Mouse (Mus musculus): ENCODE results near the gene Wdr83os. TPM values are rescaled to one million over a fixed set of nuclear protein-coding genes. Genes with fewer than 3 reads are reported as not detected.

Wdr83os gene
- 74.0 and 95.6 TPM in 2 replicates for polyA plus RNA-seq (2012; rRNA removed; ENCODE audit: low replicate concordance)

DNA sequence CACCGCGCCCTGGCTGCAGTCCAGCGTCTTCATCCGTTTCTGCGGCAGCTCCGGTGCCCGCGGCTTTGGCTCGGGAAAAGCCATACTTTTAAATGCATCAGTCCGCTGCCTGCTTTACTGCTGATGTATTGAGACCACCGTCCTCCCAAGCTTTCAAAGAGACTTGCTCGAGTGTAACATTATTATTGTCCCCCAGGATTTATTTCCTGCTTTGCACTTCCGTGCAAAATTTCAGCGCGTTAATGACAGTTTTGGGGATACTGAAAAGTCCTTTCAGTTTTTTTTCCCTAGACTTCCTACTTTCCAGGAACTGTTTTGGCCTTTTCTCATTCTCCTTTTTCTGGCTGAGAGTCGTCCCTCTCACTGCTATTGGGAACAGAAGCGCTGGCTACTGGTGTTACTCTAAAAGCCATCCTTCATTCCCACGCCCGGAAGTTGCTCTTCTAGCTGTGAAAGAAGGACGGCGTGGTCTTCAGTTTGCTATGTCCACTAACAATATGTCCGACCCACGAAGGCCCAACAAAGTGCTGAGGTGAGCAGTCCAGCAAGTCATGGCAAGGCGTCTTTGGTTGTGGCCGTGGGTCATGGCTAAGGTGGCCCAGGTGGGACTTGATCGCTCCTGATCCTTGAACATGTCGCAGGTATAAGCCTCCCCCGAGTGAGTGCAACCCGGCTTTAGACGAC is at the start of gene Wdr83os:
Gene Wdr83os, plus strand, starts transcription at position 209 of the 684 bp plus-strand sequence.

DNA sequence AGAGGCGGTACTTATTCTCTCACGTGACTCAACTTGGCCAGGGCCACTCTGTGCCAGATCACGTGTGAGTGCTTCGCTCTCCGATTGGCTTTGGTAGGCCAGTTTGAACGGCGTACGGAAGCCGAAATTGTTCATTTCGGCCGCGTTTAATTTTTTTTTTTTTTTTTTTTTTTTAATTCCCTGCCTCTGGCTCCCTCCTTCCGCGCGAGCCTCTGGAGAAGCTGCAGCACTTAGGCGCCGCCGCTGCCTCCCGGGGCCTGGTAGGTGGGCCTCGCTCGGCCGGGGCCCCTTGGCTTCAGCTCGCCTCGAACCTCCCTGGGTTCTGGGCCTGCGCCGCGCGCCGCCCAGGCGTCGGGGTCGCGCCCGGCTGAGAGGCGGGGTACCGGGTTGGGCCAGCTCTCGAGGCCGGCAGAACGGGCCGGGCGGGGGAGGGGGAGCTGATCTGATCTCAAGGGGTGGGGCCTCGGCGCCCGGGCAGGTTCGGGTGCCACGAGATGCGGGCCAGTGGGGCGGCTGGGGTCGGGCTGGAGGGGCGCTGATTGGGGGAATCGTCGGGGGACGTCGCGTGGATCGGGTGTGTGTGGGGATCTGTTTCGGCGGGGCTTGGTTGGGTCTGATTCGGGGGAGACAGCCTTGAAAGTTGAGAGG is 43.7 kb upstream of the Wdr83os start, which contains the start of gene Tnpo2:
Gene Tnpo2, plus strand, starts transcription at position 198 of the 648 bp plus-strand sequence.

DNA sequence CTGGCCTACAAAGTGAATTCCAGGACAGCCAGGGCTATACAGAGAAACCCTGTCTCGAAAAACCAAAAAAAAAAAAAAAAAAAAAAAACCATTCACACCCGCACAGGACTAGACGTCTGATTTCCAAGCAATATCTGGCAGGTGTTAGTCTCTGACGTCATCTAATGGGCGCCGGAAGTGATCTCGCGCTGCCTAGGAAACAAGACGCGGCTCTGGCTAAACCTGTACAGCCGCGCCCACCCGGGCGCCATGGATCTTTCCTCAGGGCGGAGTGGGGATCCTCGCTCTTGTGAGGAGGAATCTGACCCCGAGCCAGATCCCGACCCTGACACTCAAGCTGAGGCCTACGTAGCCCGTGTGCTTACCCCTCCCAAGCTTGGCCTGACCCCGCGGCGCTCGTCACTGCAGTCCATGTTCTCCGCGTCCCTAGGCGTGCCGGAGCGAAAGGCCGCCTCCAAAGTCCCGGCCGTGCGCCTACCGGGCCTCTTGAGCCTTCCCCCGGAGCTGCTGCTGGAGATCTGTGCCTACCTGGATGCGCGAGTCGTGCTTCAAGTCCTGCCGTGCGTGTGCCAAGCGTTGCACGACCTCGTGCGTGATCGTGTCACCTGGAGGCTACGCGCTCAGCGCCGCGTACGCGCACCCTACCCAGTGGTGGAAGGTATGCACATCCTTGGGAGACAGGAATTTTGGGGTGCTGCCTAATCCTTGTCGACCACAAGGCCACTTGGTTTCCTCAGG is 20.5 kb upstream of the Wdr83os start, which contains the start of gene Fbxw9:
Gene Fbxw9, plus strand, starts transcription at position 177 of the 738 bp plus-strand sequence.

DNA sequence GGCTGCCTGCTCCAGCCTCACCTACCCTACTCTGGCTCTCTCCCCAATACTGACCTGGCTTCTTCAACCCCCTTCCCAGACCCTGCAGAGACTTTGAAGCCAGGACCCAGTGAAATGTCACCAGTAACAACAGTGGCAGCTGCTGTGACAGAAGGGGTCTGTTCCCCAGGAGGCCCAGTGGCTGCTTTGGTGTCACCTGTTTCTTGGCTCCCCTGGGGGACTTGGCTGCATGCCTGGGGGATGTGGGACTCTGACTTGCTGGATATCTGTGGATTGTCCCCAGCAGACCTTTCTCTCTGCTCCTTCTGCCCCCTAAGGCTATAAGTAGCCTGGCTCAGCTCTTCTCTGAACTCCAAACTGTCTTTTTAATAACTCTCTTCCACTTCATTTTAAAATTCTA is 12.6 kb upstream of the Wdr83os start, which contains the start of gene Gm5741:
Gene Gm5741, minus strand, starts transcription at position 1 of the 400 bp plus-strand sequence.

DNA sequence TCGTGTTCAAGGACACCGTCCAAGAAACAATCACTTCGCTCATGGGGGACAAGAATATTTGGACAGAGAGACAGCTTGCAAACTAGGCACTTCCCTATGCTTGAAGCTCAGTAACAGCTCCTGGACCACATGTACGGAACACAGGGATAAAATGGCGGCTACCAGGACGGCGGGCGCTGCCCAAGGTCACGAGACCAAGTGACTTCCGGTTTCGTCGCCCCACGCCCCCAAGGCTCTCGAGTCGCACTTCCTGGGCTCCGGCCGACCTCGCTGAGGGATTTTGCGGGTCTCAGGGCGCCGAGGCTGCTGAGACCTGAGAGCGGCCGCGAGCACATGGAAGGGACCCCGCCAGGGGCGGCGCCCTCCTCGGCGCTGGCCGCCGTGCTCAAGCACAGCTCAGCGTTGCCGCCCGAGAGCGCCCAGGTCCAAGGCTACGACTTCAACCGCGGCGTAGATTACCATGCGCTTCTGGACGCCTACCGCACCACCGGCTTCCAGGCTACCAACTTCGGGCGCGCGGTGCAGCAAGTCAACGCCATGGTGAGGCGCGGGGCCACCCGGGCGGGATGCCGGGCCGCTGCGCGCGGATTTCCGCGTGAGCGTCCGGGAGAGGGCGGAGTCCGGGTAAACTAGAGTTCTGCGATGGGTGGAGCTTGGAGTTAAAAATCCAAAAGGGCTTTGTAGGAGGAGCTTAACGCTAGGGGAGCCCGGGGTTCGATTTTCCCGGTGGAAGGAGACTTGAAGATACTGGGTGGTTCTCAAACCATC is 8.8 kb upstream of the Wdr83os start, which contains the start of gene Dhps:
Gene Dhps, plus strand, starts transcription at position 244 of the 768 bp plus-strand sequence.

DNA sequence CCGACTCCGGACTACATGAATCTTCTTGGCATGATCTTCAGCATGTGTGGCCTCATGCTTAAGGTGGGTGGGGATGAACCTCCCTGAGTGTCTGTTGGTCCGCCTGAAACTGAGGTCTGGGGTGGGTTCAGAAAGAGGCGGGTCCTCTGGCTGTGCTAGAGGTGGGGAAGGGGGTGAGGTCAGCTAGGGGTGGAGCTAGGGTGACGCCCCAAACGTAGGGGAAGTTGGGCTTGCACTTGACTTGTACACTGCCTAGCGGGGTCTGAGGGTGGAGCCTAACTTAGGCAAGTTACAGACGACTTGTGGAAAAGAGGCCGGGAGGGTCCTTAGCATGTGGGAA is 646 bp downstream of the Wdr83os start, which contains the start of gene Wdr83:
Gene Wdr83, minus strand, starts transcription at position 91 of the 340 bp plus-strand sequence.

DNA sequence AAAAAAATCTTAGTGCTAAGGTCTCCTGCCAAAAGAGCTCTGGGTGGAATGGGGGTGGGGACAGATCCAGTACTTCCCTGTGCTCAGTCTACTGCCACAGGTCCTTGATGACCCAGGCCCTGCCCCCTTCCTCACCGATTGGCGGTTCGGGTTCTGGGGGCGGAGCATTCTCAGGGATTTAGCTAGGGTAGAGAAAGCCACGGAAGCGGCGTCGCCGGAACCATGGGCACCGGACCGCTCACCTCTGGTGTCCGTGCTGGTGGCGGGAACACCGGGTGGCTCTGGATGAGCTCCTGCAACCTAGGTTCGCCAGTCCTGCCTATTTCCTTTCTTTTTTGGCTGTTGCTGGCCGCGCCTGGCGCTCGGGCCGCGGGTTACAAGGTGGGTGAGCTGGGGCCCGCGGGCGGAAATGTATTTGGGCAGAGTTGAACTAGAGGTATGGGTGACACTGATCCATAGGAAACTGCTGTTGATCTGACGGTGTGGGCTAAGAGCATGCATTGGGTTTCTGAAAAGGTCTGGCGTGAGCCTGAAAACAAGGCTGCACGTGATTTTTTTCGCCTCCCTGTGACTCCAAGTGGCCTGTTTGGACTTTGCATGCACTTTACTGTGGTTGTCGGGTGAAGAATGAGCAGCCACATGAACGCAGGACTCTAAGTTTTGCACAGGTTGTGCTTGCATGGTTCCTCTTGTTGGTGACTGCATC is 2.7 kb downstream of the Wdr83os start, which contains the start of gene Man2b1:
Gene Man2b1, plus strand, starts transcription at position 163 of the 706 bp plus-strand sequence.

DNA sequence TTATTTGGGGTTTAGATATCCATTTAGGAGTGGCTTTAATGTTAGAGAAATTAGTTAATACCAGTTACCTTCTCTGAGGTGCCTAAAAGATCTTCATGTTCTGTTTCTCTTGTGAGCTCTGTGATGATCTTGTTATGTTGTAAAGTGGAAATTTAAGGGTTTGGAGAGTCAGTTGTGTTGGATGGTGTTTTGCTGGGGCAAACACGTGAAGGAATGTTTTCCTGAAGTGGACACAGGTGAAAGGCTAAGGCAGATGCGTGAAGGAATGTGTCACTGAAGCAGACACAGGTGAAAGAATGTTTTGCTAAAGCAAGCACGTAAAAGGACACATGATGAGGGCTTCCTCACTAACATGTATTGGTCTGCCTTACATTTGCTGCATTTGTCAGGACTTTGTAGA is 42.5 kb downstream of the Wdr83os start, which contains the start of gene Zfp791:
Gene Zfp791, minus strand, starts transcription at position 101 of the 400 bp plus-strand sequence.

Other genes starting within 250 kb of the Wdr83os start
- gene Gadd45gip1, start 249.2 kb upstream of the Wdr83os start, polyA plus RNA-seq (2012; rRNA removed; ENCODE audit: low replicate concordance): 45.9 and 171 TPM in 2 replicates
- gene Rad23a, start 240.1 kb upstream of the Wdr83os start, polyA plus RNA-seq (2012; rRNA removed; ENCODE audit: low replicate concordance): 56.0 and 74.1 TPM in 2 replicates
- gene Calr, start 233.8 kb upstream of the Wdr83os start, polyA plus RNA-seq (2012; rRNA removed; ENCODE audit: low replicate concordance): 101 and 112 TPM in 2 replicates
- gene Farsa, start 223.8 kb upstream of the Wdr83os start, polyA plus RNA-seq (2012; rRNA removed; ENCODE audit: low replicate concordance): 28.8 and 32.6 TPM in 2 replicates
- gene Syce2, start 208.6 kb upstream of the Wdr83os start, polyA plus RNA-seq (2012; rRNA removed; ENCODE audit: low replicate concordance): 0.37 and 0.95 TPM in 2 replicates
- gene Gcdh, start 186.8 kb upstream of the Wdr83os start, polyA plus RNA-seq (2012; rRNA removed; ENCODE audit: low replicate concordance): 105 and 276 TPM in 2 replicates
- 0.46 and 0.56 TPM in 2 replicates for gene Klf1, start 178.8 kb upstream of the Wdr83os start, polyA plus RNA-seq (2012; rRNA removed; ENCODE audit: low replicate concordance)
- gene Dnase2a, start 172.2 kb upstream of the Wdr83os start, polyA plus RNA-seq (2012; rRNA removed; ENCODE audit: low replicate concordance): 4.7 and 4.8 TPM in 2 replicates
- gene Mast1, start 143.4 kb upstream of the Wdr83os start, polyA plus RNA-seq (2012; rRNA removed; ENCODE audit: low replicate concordance): 0.50 and 0.84 TPM in 2 replicates
- 0.12 and 0.13 TPM in 2 replicates for gene Rtbdn, start 133.7 kb upstream of the Wdr83os start, polyA plus RNA-seq (2012; rRNA removed; ENCODE audit: low replicate concordance)
- 0.79 TPM in 1 of 2 replicates, not detected in the other for gene Gm49661, start 111.3 kb upstream of the Wdr83os start, polyA plus RNA-seq (2012; rRNA removed; ENCODE audit: low replicate concordance)
- gene Prdx2, start 111.2 kb upstream of the Wdr83os start, polyA plus RNA-seq (2012; rRNA removed; ENCODE audit: low replicate concordance): 72.5 and 105 TPM in 2 replicates
- gene Rnaseh2a, start 111.0 kb upstream of the Wdr83os start, polyA plus RNA-seq (2012; rRNA removed; ENCODE audit: low replicate concordance): 22.7 and 28.7 TPM in 2 replicates
- gene Junb, start 102.0 kb upstream of the Wdr83os start, polyA plus RNA-seq (2012; rRNA removed; ENCODE audit: low replicate concordance): 133 and 294 TPM in 2 replicates
- 46.1 and 61.0 TPM in 2 replicates for gene Hook2, start 90.1 kb upstream of the Wdr83os start, polyA plus RNA-seq (2012; rRNA removed; ENCODE audit: low replicate concordance)
- gene Best2, start 66.2 kb upstream of the Wdr83os start, polyA plus RNA-seq (2012; rRNA removed; ENCODE audit: low replicate concordance): not detected in 2 replicates
- 72.4 and 89.7 TPM in 2 replicates for gene Asna1, start 55.5 kb upstream of the Wdr83os start, polyA plus RNA-seq (2012; rRNA removed; ENCODE audit: low replicate concordance)
- gene Trir, start 53.9 kb upstream of the Wdr83os start, polyA plus RNA-seq (2012; rRNA removed; ENCODE audit: low replicate concordance): 54.2 and 119 TPM in 2 replicates
- gene Tnpo2, start 43.8 kb upstream of the Wdr83os start, polyA plus RNA-seq (2012; rRNA removed; ENCODE audit: low replicate concordance): 17.4 and 29.4 TPM in 2 replicates
- 69.0 and 116 TPM in 2 replicates for gene Fbxw9, start 20.7 kb upstream of the Wdr83os start, polyA plus RNA-seq (2012; rRNA removed; ENCODE audit: low replicate concordance)
- 1.2 TPM in 1 of 2 replicates, not detected in the other for gene Gm5741, start 12.8 kb upstream of the Wdr83os start, polyA plus RNA-seq (2012; rRNA removed; ENCODE audit: low replicate concordance)
- gene Dhps, start 9.0 kb upstream of the Wdr83os start, polyA plus RNA-seq (2012; rRNA removed; ENCODE audit: low replicate concordance): 46.2 and 54.2 TPM in 2 replicates
- 18.6 and 23.1 TPM in 2 replicates for gene Wdr83, start 566 bp downstream of the Wdr83os start, polyA plus RNA-seq (2012; rRNA removed; ENCODE audit: low replicate concordance)
- gene Man2b1, start 2.5 kb downstream of the Wdr83os start, polyA plus RNA-seq (2012; rRNA removed; ENCODE audit: low replicate concordance): 31.4 and 36.6 TPM in 2 replicates
- gene Zfp791, start 42.4 kb downstream of the Wdr83os start, polyA plus RNA-seq (2012; rRNA removed; ENCODE audit: low replicate concordance): 0.13 and 0.21 TPM in 2 replicates
- not detected in 2 replicates for gene Cks1brt, start 71.2 kb downstream of the Wdr83os start, polyA plus RNA-seq (2012; rRNA removed; ENCODE audit: low replicate concordance)
- not detected in 2 replicates for gene Olfr371, start 145.2 kb downstream of the Wdr83os start, polyA plus RNA-seq (2012; rRNA removed; ENCODE audit: low replicate concordance)
- gene Orc6, start 218.9 kb downstream of the Wdr83os start, polyA plus RNA-seq (2012; rRNA removed; ENCODE audit: low replicate concordance): 2.4 and 3.1 TPM in 2 replicates
- gene Vps35, start 219.1 kb downstream of the Wdr83os start, polyA plus RNA-seq (2012; rRNA removed; ENCODE audit: low replicate concordance): 2.2 and 2.4 TPM in 2 replicates

Data from duodenum, adult 2 months (tissue).